Mouse (Mus musculus) cerebellum, adult 2 months (tissue): ENCODE data around the gene Cdc42ep4. TPM values are rescaled to one million over a fixed set of nuclear protein-coding genes. Genes with fewer than 3 reads are reported as not detected.

ENCODE experiments used
- DNase-seq, 2 experiments: peaks; one replicate each; pipeline ENCODE4 v3.0.0; 2021
- H3K27ac ChIP-seq: fragments of 200-500 bp; 2 replicates; pipeline ENCODE4 v1.5.1; 2012; ENCODE audit warnings: low read length, control low read depth, inconsistent platforms; ENCODE audit not compliant: insufficient read depth
- H3K27me3 ChIP-seq: fragments of 200-500 bp; 2 replicates; pipeline ENCODE4 v1.6.1; 2012; ENCODE audit warnings: inconsistent platforms, mild to moderate bottlenecking, low read length, moderate library complexity; ENCODE audit not compliant: control insufficient read depth, insufficient read depth
- H3K4me1 ChIP-seq: fragments of 200-500 bp; 2 replicates; pipeline ENCODE4 v1.6.1; 2011; ENCODE audit warnings: low read length; ENCODE audit not compliant: control insufficient read depth, insufficient read depth
- H3K4me3 ChIP-seq: fragments of 200-500 bp; replicated peaks from 2 replicates; pipeline ENCODE3; 2011; ENCODE audit warnings: mild to moderate bottlenecking, low read depth, low read length, control low read depth; ENCODE audit not compliant: insufficient read depth
- CTCF ChIP-seq: fragments of 200-500 bp; IDR thresholded peaks from 2 replicates; pipeline ENCODE4 v1.5.1; 2011; ENCODE audit warnings: low read depth, mild to moderate bottlenecking, control low read depth, low read length, moderate library complexity, borderline replicate concordance; ENCODE audit not compliant: insufficient read depth
- POLR2A ChIP-seq: fragments of 200-500 bp; IDR thresholded peaks from 2 replicates; pipeline ENCODE4 v1.6.1; 2011; ENCODE audit warnings: low read length, control low read depth, borderline replicate concordance; ENCODE audit not compliant: insufficient read depth
- WGBS: fragments of 180-500 bp; shearing (Covaris S2); methylation state at CpG from one replicate; pipeline ENCODE4 v1.1.7; 2018; 5-methylcytosine and 5-hydroxymethylcytosine counted together
- polyA plus RNA-seq: library from polyadenylated mRNA; depleted of rRNA; stranded (reverse); fragments of >200 nt; gene quantifications from 2 replicates; pipeline ENCODE4 v1.2.3, GENCODE M21; 2012

Cdc42ep4 gene
- polyA plus RNA-seq, 1 experiment: 73.8 TPM

DNA sequence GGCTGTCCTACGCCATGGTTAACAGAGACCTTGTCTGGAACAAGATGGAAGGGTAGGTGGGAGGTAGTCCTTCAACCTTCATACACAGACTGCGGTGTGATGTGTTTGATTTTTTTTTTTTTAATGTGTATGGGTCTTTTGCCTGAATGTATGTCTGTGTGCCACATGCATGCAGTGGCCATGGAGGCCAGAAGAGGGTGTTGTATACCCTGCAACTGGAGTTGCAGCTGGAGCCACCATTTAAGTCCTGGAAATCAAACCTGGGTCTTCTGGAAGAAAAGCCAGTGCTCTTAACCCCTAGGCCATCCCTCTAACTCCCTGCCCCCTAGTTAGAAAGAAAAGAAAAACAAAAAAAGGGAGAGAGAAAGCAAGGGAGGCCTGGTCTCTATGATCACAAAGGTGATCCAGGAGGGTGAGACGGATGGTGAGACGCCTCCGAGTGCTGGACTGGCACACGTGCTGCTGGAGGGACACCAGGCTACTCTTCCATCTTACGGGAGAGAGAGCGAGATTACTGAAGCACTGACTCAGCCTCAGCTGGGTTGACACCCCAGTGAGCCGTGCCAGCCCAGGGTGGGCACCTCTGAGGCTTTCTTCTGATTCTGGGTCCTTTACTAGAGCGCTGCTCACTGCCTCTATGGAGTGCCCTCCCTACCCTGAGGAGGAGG is 19.6 kb downstream of the Cdc42ep4 start:
- Histone ChIP-seq H3K27ac (no peak overlapping the region), H3K4me1 (no peaks in the 10 kb centered on the region), H3K4me3 (no peak overlapping the region), H3K27me3 (no peaks in the 10 kb centered on the region)
- WGBS: 91% methylated on average over 10 of the region's 10 CpGs
- TF ChIP-seq CTCF (no peak), POLR2A (no peak)
- no peak for DNase-seq

DNA sequence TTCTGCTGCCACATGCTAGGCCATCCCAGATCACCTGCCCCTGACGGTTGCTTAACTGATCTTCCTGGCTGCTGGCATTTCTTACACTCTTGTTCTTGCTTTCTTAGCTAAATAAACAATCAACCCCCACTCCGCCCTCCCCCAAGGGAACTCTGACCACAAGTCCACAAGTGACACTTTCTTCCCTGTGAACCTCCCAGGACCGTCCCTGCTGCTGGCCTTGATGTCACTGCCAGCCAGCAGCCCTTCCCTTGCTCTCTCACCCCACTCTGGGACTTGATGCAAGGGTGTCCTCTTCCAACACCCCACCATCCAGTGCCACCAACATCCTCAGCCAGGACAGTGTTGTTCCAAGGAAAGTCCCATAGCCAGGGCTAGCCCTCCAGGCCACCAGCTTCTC is 20.8 kb downstream of the Cdc42ep4 start:
- Histone ChIP-seq H3K4me3 (no peak overlapping the region), H3K4me1 (peaks cover 2% of the 10 kb centered on the region; the same call in 1 of the 2 replicates), H3K27me3 (no peaks in the 10 kb centered on the region), H3K27ac (no peak overlapping the region)
- TF ChIP-seq POLR2A (no peak), CTCF (no peak)
- 92% methylated on average over 3 of the region's 3 CpGs for WGBS
- no peak for DNase-seq

DNA sequence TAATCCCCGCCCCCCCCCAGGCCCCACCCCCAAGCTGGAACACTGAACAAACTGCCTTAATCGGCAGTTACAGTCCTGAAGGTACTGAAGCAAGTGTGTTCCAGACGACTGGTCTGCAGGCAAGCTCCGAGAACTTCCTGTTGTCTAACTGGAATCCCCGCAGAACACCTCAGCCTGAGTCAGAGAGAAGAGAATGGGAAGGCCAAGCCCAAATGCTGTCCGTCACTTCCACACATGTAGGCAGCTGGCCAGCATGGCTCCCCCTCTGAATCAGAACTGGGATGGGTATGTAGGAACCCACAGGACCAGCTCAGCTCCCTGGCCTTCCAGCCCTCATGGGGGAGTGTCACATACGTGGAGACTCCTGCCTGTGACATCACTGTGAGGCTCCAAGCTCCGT is 21.8 kb downstream of the Cdc42ep4 start:
- H3K4me1 ChIP-seq: peaks cover 10% of the 10 kb centered on the region; the same call in 1 of the 2 replicates
- WGBS: 81% methylated on average over 8 of the region's 8 CpGs

DNA sequence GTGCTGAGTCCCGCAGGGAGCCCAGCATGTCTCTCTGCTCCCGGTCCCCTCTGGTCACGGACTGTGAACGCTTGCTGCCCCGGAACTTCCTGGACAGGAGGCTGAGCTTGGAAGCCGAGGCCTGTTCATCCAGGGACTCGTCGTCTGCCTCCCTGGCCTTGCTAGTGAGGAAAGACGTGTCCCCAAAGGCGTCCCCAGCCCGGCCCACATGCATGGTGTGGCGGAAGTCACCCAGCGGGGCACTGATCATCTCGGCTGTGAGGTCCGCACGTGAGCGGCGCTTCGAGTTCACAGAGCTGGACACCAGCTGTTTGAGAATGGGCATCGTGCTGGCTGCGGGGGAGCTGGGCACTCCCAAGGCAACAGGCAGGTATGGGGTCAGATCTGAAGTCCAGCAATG is 22.4 kb downstream of the Cdc42ep4 start:
- Histone ChIP-seq H3K4me1 (peaks cover 11% of the 10 kb centered on the region; the same call in 1 of the 2 replicates), H3K27ac (no peak overlapping the region), H3K4me3 (no peak overlapping the region), H3K27me3 (no peaks in the 10 kb centered on the region)
- TF ChIP-seq CTCF: no peak
- no peak for TF ChIP-seq POLR2A
- WGBS: 74% methylated on average over 21 of the region's 21 CpGs
- no peak for DNase-seq

More for the DNA sequence above, 21.8 kb downstream of the Cdc42ep4 start:
- no peaks in the 10 kb centered on the region for H3K27me3 ChIP-seq
- no peak overlapping the region for H3K27ac ChIP-seq
- TF ChIP-seq POLR2A (no peak), CTCF (no peak)
- DNase-seq: no peak
- H3K4me3 ChIP-seq: no peak overlapping the region

- no peaks in the 10 kb centered on the region for H3K27me3 ChIP-seq
- peaks cover 12% of the 10 kb centered on the region; the same call in 1 of the 2 replicates for H3K4me1 ChIP-seq
- H3K4me3 ChIP-seq: no peak overlapping the region
- 75% methylated on average over 6 of the region's 6 CpGs for WGBS
- DNase-seq: no peak
- H3K27ac ChIP-seq: no peak overlapping the region
- TF ChIP-seq CTCF (no peak), POLR2A (no peak)
These were observed 23.7 kb downstream of the Cdc42ep4 start for GRCm38 (mm10) chr11:113727992-113728391.

DNA sequence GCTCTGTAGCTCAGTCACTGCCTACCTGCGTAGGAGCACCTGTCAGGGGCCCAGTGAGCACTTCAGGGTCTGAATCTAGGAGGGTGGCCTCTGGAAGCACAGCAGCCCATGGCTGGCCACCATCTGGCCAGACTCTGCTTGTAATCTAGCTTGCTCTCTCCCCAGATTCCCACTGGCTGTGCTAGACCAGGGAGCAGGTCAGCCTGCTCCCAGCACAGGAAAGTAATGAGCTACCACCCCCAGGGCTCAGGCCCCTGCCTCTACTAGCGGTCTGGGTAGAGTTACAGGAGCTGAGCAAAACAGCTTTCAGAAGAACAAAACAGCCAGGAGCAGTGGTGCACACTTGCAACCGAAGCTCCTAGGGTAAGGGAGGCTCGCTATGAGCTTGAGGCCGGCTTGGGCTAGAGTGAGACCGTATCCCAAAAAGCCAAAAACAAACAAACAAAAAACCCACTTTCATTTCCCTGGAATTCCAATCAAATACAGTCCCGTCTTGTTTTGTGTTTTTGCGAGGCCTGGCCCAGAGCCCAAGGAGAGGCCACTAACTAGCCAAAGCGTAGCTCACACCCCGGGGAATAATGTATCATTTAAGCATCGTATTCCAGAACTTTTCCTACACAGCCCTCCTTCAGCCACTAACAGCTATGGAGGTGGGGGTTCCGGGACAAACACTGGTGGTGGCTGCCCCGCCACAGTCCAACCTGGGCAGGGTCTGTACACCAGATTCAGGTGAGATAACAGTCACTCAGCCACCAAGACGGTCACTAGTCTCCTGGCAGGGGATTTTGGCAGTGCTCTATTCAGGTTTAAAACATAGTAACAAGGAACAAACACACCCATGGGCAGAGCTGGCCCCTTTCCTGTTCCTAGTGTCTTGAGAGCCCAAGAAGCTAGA is 24.4 kb downstream of the Cdc42ep4 start:
- H3K27ac ChIP-seq: no peak overlapping the region
- WGBS: 89% methylated on average over 14 of the region's 14 CpGs
- TF ChIP-seq CTCF (no peak), POLR2A (no peak)
- no peak overlapping the region for H3K4me3 ChIP-seq
- peaks cover 15% of the 10 kb centered on the region; the same call in 1 of the 2 replicates for H3K4me1 ChIP-seq
- H3K27me3 ChIP-seq: no peaks in the 10 kb centered on the region
- no peak for DNase-seq

- DNase-seq: peak in 1 of 2 experiments; percentile 26
These were observed 26.2 kb downstream of the Cdc42ep4 start for GRCm38 (mm10) chr11:113725235-113726048.

More at GRCm38 (mm10) chr11:113725235-113726048, 26.2 kb downstream of the Cdc42ep4 start:
- no peaks in the 10 kb centered on the region for H3K27me3 ChIP-seq
- no peak overlapping the region for H3K27ac ChIP-seq
- H3K4me3 ChIP-seq: no peak overlapping the region
- 58% methylated on average over 4 of the region's 4 CpGs for WGBS
- H3K4me1 ChIP-seq: peaks cover 15% of the 10 kb centered on the region; the same call in 1 of the 2 replicates
- TF ChIP-seq CTCF: no peak
- TF ChIP-seq POLR2A: no peak
